Mouse (Mus musculus): ENCODE measurements around the gene Olfr223. TPM values are rescaled to one million over a fixed set of nuclear protein-coding genes. Genes with fewer than 3 reads are reported as not detected.

Gene Olfr223
- polyA plus RNA-seq, 1 experiment from 2014 or later, result not detected

GRCm38 (mm10) chr11:59635251-59635795, 42.2 kb upstream of the Olfr223 start:
- Histone ChIP-seq H3K27ac (ENCODE audit: low read depth, low read length) (no peak overlapping the region), H3K4me2 (replicated peaks; ENCODE audit: low read depth) (no peak overlapping the region), H3K9me3 (ENCODE audit: control insufficient read depth) (no peaks in the 10 kb centered on the region), H3K4me1 (replicated peaks; ENCODE audit: control insufficient read depth, insufficient read depth, low read length) (no peaks in the 10 kb centered on the region), H3K36me3 (ENCODE audit: control insufficient read depth, insufficient read depth) (no peaks in the 10 kb centered on the region), H3K4me3 (ENCODE audit: low read depth, low read length) (no peak overlapping the region), H3K9ac (ENCODE audit: low read depth, low read length) (no peak overlapping the region), H3K27me3 (replicated peaks; ENCODE audit: control insufficient read depth, insufficient read depth, low read length) (no peaks in the 10 kb centered on the region)
- no peak for TF ChIP-seq CTCF (IDR thresholded peaks at IDR 0.05; ENCODE audit: low read depth)
- ATAC-seq, result no peak
- WGBS, result 72% methylated on average over 9 of the region's 9 CpGs

GRCm38 (mm10) chr11:59634001-59634660, 41.0 kb upstream of the Olfr223 start:
- Histone ChIP-seq H3K4me2 (replicated peaks; ENCODE audit: low read depth) (no peak overlapping the region), H3K27ac (ENCODE audit: low read depth, low read length) (no peak overlapping the region), H3K4me3 (ENCODE audit: low read depth, low read length) (no peak overlapping the region), H3K4me1 (replicated peaks; ENCODE audit: control insufficient read depth, insufficient read depth, low read length) (no peaks in the 10 kb centered on the region), H3K36me3 (ENCODE audit: control insufficient read depth, insufficient read depth) (no peaks in the 10 kb centered on the region), H3K27me3 (replicated peaks; ENCODE audit: control insufficient read depth, insufficient read depth, low read length) (no peaks in the 10 kb centered on the region), H3K9me3 (ENCODE audit: control insufficient read depth) (no peaks in the 10 kb centered on the region), H3K9ac (ENCODE audit: low read depth, low read length) (no peak overlapping the region)
- WGBS, result 50% methylated on average over 7 of the region's 7 CpGs
- TF ChIP-seq CTCF (IDR thresholded peaks at IDR 0.05; ENCODE audit: low read depth), result no peak
- no peak for ATAC-seq

DNA sequence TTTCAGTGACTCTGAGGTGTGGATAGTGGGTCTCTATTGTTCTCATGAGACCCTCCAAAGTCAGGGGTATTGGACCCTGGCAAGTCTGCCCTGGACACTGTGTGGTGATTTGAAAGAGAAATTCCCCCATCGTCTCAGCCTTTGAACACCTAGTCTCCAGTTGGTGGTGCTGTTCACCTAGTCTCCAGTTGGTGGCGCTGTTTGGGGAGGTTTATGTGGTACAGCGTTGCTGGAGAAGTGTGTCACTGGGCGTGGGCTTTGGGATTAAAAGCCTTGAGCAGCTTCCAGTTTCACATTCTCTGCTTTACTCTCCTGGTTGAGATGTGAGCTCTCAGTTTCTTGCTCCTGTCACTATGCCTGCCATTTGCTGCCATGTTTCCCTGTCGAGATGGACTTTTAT, 39.9 kb upstream of the Olfr223 start:
- no peak overlapping the region for H3K4me2 ChIP-seq (replicated peaks; ENCODE audit: low read depth)
- no peaks in the 10 kb centered on the region for H3K36me3 ChIP-seq (ENCODE audit: control insufficient read depth, insufficient read depth)
- H3K4me3 ChIP-seq (ENCODE audit: low read depth, low read length), result no peak overlapping the region
- 34% methylated on average over 5 of the region's 5 CpGs for WGBS
- H3K27me3 ChIP-seq (replicated peaks; ENCODE audit: control insufficient read depth, insufficient read depth, low read length), result no peaks in the 10 kb centered on the region
- peak; percentile 85 for TF ChIP-seq CTCF (IDR thresholded peaks at IDR 0.05; ENCODE audit: low read depth)
- H3K9me3 ChIP-seq (ENCODE audit: control insufficient read depth), result no peaks in the 10 kb centered on the region
- no peak overlapping the region for H3K27ac ChIP-seq (ENCODE audit: low read depth, low read length)
- H3K4me1 ChIP-seq (replicated peaks; ENCODE audit: control insufficient read depth, insufficient read depth, low read length), result no peaks in the 10 kb centered on the region
- no peak overlapping the region for H3K9ac ChIP-seq (ENCODE audit: low read depth, low read length)
- ATAC-seq, result no peak

- 87% methylated on average over 4 of the region's 4 CpGs for WGBS
- no peak overlapping the region for H3K9ac ChIP-seq (ENCODE audit: low read depth, low read length)
- H3K27ac ChIP-seq (ENCODE audit: low read depth, low read length), result no peak overlapping the region
- H3K4me2 ChIP-seq (replicated peaks; ENCODE audit: low read depth), result no peak overlapping the region
- no peak overlapping the region for H3K4me3 ChIP-seq (ENCODE audit: low read depth, low read length)
- TF ChIP-seq CTCF (IDR thresholded peaks at IDR 0.05; ENCODE audit: low read depth), result no peak
- no peaks in the 10 kb centered on the region for H3K27me3 ChIP-seq (replicated peaks; ENCODE audit: control insufficient read depth, insufficient read depth, low read length)
- H3K9me3 ChIP-seq (ENCODE audit: control insufficient read depth), result no peaks in the 10 kb centered on the region
- no peaks in the 10 kb centered on the region for H3K36me3 ChIP-seq (ENCODE audit: control insufficient read depth, insufficient read depth)
- ATAC-seq, result no peak
- no peaks in the 10 kb centered on the region for H3K4me1 ChIP-seq (replicated peaks; ENCODE audit: control insufficient read depth, insufficient read depth, low read length)
These were observed 38.9 kb upstream of the Olfr223 start for GRCm38 (mm10) chr11:59631980-59632379.

GRCm38 (mm10) chr11:59629871-59630270, 36.8 kb upstream of the Olfr223 start:
- 65% methylated on average over 5 of the region's 5 CpGs for WGBS
- H3K4me3 ChIP-seq (ENCODE audit: low read depth, low read length), result no peak overlapping the region
- H3K4me1 ChIP-seq (replicated peaks; ENCODE audit: control insufficient read depth, insufficient read depth, low read length), result no peaks in the 10 kb centered on the region
- no peak overlapping the region for H3K4me2 ChIP-seq (replicated peaks; ENCODE audit: low read depth)
- no peaks in the 10 kb centered on the region for H3K9me3 ChIP-seq (ENCODE audit: control insufficient read depth)
- ATAC-seq, result no peak
- no peaks in the 10 kb centered on the region for H3K27me3 ChIP-seq (replicated peaks; ENCODE audit: control insufficient read depth, insufficient read depth, low read length)
- H3K27ac ChIP-seq (ENCODE audit: low read depth, low read length), result no peak overlapping the region
- TF ChIP-seq CTCF (IDR thresholded peaks at IDR 0.05; ENCODE audit: low read depth), result no peak
- no peaks in the 10 kb centered on the region for H3K36me3 ChIP-seq (ENCODE audit: control insufficient read depth, insufficient read depth)
- H3K9ac ChIP-seq (ENCODE audit: low read depth, low read length), result no peak overlapping the region

- no peaks in the 10 kb centered on the region for H3K9me3 ChIP-seq (ENCODE audit: control insufficient read depth)
- H3K36me3 ChIP-seq (ENCODE audit: control insufficient read depth, insufficient read depth), result no peaks in the 10 kb centered on the region
- no peaks in the 10 kb centered on the region for H3K27me3 ChIP-seq (replicated peaks; ENCODE audit: control insufficient read depth, insufficient read depth, low read length)
- no peak overlapping the region for H3K27ac ChIP-seq (ENCODE audit: low read depth, low read length)
- TF ChIP-seq CTCF (IDR thresholded peaks at IDR 0.05; ENCODE audit: low read depth), result no peak
- no peak for ATAC-seq
- H3K4me3 ChIP-seq (ENCODE audit: low read depth, low read length), result no peak overlapping the region
- no peak overlapping the region for H3K9ac ChIP-seq (ENCODE audit: low read depth, low read length)
- 75% methylated on average over 5 of the region's 5 CpGs for WGBS
- no peaks in the 10 kb centered on the region for H3K4me1 ChIP-seq (replicated peaks; ENCODE audit: control insufficient read depth, insufficient read depth, low read length)
- no peak overlapping the region for H3K4me2 ChIP-seq (replicated peaks; ENCODE audit: low read depth)
These were observed 35.1 kb upstream of the Olfr223 start for GRCm38 (mm10) chr11:59628177-59628576.
